Mouse (Mus musculus): ENCODE results near the gene Ptpn4.

DNA sequence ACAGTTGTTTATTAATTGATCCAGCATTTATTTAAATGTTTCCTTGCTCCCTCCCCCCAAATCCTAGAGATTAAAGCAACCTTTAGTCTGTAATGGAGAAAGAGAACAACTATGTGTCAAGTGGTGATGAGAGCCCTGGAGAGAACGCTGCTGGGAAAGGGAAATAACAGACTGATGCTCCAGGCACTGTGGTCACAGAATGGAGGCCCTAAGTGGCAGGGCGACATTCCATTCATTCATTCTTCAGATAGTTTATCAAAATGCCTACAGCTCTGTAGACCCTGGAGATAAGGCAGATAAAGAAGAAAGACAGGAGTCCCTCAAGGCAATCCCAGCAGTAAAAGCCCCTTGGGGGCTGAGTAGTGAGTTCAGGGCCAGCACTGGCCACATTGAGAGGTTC, 187.8 kb downstream of the Ptpn4 start:
- no peak for TF ChIP-seq MYC (IDR thresholded peaks at IDR 0.05; ENCODE audit: low read depth, low read length)
- TF ChIP-seq CHD1 (IDR thresholded peaks at IDR 0.05; ENCODE audit: low read depth, low read length), result no peak
- 0 out of 2 replicates have a peak, but pooled peaks have one; percentile 4 for TF ChIP-seq GATA1 (IDR thresholded peaks at IDR 0.05; ENCODE audit: low read depth, low read length)
- TF ChIP-seq HCFC1 (IDR thresholded peaks at IDR 0.05; ENCODE audit: low read depth, low read length), result no peak
- TF ChIP-seq ZKSCAN1 (IDR thresholded peaks at IDR 0.05; ENCODE audit: low read depth, low read length), result no peak

All from MEL (cell line).